Mouse (Mus musculus): ENCODE measurements at regions not wholly inside any gene's neighbourhood (a gene's known extent, or its start where the extent isn't known, plus 50 kb on each side); places are given as distances from the start of the nearest gene placed in this dataset.

- no peaks in the 10 kb centered on the region for H3K27me3 ChIP-seq (ENCODE audit: insufficient read depth, poor library complexity, severe bottlenecking)
- no peaks in the 10 kb centered on the region for H3K9me3 ChIP-seq
- peak overlapping the region; percentile 54; the same call in 1 of the 2 replicates for H3K27ac ChIP-seq
- WGBS: 62% methylated on average over 6 of the region's 6 CpGs
- H3K4me1 ChIP-seq (replicated peaks): peaks cover 9% of the 10 kb centered on the region
- no peaks in the 10 kb centered on the region for H3K36me3 ChIP-seq
- no peak overlapping the region for H3K4me3 ChIP-seq
- no peak for DNase-seq (ENCODE audit: low spot score)
Observed at GRCm38 (mm10) chr6:140147711-140148110, 106.5 kb upstream of the Plcz1 start.

- no peaks in the 10 kb centered on the region for H3K27me3 ChIP-seq (ENCODE audit: insufficient read depth, poor library complexity, severe bottlenecking)
- H3K9me3 ChIP-seq: no peaks in the 10 kb centered on the region
- H3K4me3 ChIP-seq: no peak overlapping the region
- no peaks in the 10 kb centered on the region for H3K36me3 ChIP-seq
- no peaks in the 10 kb centered on the region for H3K4me1 ChIP-seq (replicated peaks)
- no peak for DNase-seq (ENCODE audit: low spot score)
- no peak overlapping the region for H3K27ac ChIP-seq
- 84% methylated on average over 8 of the region's 8 CpGs for WGBS
Observed at GRCm38 (mm10) chr6:140133734-140134133, 92.5 kb upstream of the Plcz1 start.

GRCm38 (mm10) chr6:140126645-140127044 is 85.4 kb upstream of the Plcz1 start:
- 91% methylated on average over 7 of the region's 7 CpGs for WGBS
- no peak for DNase-seq (ENCODE audit: low spot score)
- H3K9me3 ChIP-seq: 0 out of 2 replicates have a peak, but pooled peaks cover 9% of the 10 kb centered on the region
- no peak overlapping the region for H3K27ac ChIP-seq
- H3K4me1 ChIP-seq (replicated peaks): no peaks in the 10 kb centered on the region
- H3K36me3 ChIP-seq: no peaks in the 10 kb centered on the region
- H3K27me3 ChIP-seq (ENCODE audit: insufficient read depth, poor library complexity, severe bottlenecking): no peaks in the 10 kb centered on the region
- H3K4me3 ChIP-seq: no peak overlapping the region

GRCm38 (mm10) chr6:140114024-140114423 is 72.8 kb upstream of the Plcz1 start:
- Histone ChIP-seq H3K27ac (no peak overlapping the region), H3K27me3 (ENCODE audit: insufficient read depth, poor library complexity, severe bottlenecking) (no peaks in the 10 kb centered on the region), H3K9me3 (no peaks in the 10 kb centered on the region), H3K4me3 (no peak overlapping the region), H3K36me3 (no peaks in the 10 kb centered on the region), H3K4me1 (replicated peaks) (no peaks in the 10 kb centered on the region)
- 83% methylated on average over 2 of the region's 2 CpGs for WGBS
- no peak for DNase-seq (ENCODE audit: low spot score)

GRCm38 (mm10) chr6:140112054-140112453 is 70.8 kb upstream of the Plcz1 start:
- 95% methylated on average over 10 of the region's 10 CpGs for WGBS
- Histone ChIP-seq H3K4me1 (replicated peaks) (no peaks in the 10 kb centered on the region), H3K27ac (no peak overlapping the region), H3K4me3 (no peak overlapping the region), H3K27me3 (ENCODE audit: insufficient read depth, poor library complexity, severe bottlenecking) (no peaks in the 10 kb centered on the region), H3K9me3 (no peaks in the 10 kb centered on the region), H3K36me3 (no peaks in the 10 kb centered on the region)
- DNase-seq (ENCODE audit: low spot score): no peak

- no peaks in the 10 kb centered on the region for H3K4me1 ChIP-seq (replicated peaks)
- no peak overlapping the region for H3K4me3 ChIP-seq
- no peaks in the 10 kb centered on the region for H3K9me3 ChIP-seq
- H3K36me3 ChIP-seq: no peaks in the 10 kb centered on the region
- DNase-seq (ENCODE audit: low spot score): no peak
- 77% methylated on average over 8 of the region's 8 CpGs for WGBS
- H3K27me3 ChIP-seq (ENCODE audit: insufficient read depth, poor library complexity, severe bottlenecking): no peaks in the 10 kb centered on the region
- H3K27ac ChIP-seq: no peak overlapping the region
Observed at GRCm38 (mm10) chr6:140108083-140108482, 66.8 kb upstream of the Plcz1 start.

GRCm38 (mm10) chr6:140107628-140108027 is 66.4 kb upstream of the Plcz1 start:
- no peak for DNase-seq (ENCODE audit: low spot score)
- no peaks in the 10 kb centered on the region for H3K36me3 ChIP-seq
- no peaks in the 10 kb centered on the region for H3K4me1 ChIP-seq (replicated peaks)
- H3K4me3 ChIP-seq: no peak overlapping the region
- H3K27me3 ChIP-seq (ENCODE audit: insufficient read depth, poor library complexity, severe bottlenecking): no peaks in the 10 kb centered on the region
- no peaks in the 10 kb centered on the region for H3K9me3 ChIP-seq
- 88% methylated on average over 16 of the region's 16 CpGs for WGBS
- no peak overlapping the region for H3K27ac ChIP-seq

- H3K36me3 ChIP-seq: no peaks in the 10 kb centered on the region
- H3K4me3 ChIP-seq: no peak overlapping the region
- H3K9me3 ChIP-seq: no peaks in the 10 kb centered on the region
- no peaks in the 10 kb centered on the region for H3K27me3 ChIP-seq (ENCODE audit: insufficient read depth, poor library complexity, severe bottlenecking)
- no peak for DNase-seq (ENCODE audit: low spot score)
- no peak overlapping the region for H3K27ac ChIP-seq
- H3K4me1 ChIP-seq (replicated peaks): no peaks in the 10 kb centered on the region
- 90% methylated on average over 5 of the region's 5 CpGs for WGBS
Observed at GRCm38 (mm10) chr6:140106141-140106540, 64.9 kb upstream of the Plcz1 start.

- DNase-seq (ENCODE audit: low spot score): no peak
- Histone ChIP-seq H3K4me3 (no peak overlapping the region), H3K27me3 (ENCODE audit: insufficient read depth, poor library complexity, severe bottlenecking) (no peaks in the 10 kb centered on the region), H3K36me3 (no peaks in the 10 kb centered on the region), H3K9me3 (no peaks in the 10 kb centered on the region), H3K4me1 (replicated peaks) (no peaks in the 10 kb centered on the region), H3K27ac (no peak overlapping the region)
- 89% methylated on average over 6 of the region's 6 CpGs for WGBS
Observed at GRCm38 (mm10) chr6:140102043-140102442, 60.8 kb upstream of the Plcz1 start.

- no peaks in the 10 kb centered on the region for H3K27me3 ChIP-seq (ENCODE audit: insufficient read depth, poor library complexity, severe bottlenecking)
- H3K9me3 ChIP-seq: no peaks in the 10 kb centered on the region
- DNase-seq (ENCODE audit: low spot score): peak; percentile 4
- H3K36me3 ChIP-seq: no peaks in the 10 kb centered on the region
- no peak overlapping the region for H3K4me3 ChIP-seq
- no peaks in the 10 kb centered on the region; the same call in 1 of the 2 replicates for H3K4me1 ChIP-seq (replicated peaks)
- no peak overlapping the region for H3K27ac ChIP-seq
- WGBS: 77% methylated on average over 10 of the region's 10 CpGs
Observed at GRCm38 (mm10) chr6:140095416-140095815, 54.2 kb upstream of the Plcz1 start.

All from hindbrain, embryonic 10.5 days (tissue).